Mouse (Mus musculus): ENCODE results near the gene Clec2d. TPM values are rescaled to one million over a fixed set of nuclear protein-coding genes. Genes with fewer than 3 reads are reported as not detected.
"Not testable (repeated sequence)": the region's sequence is repeated elsewhere in the genome, so short reads cannot be mapped to it uniquely, and the experiment has no call there.

Clec2d gene
- polyA plus RNA-seq, 1 experiment = 2.1 TPM

DNA sequence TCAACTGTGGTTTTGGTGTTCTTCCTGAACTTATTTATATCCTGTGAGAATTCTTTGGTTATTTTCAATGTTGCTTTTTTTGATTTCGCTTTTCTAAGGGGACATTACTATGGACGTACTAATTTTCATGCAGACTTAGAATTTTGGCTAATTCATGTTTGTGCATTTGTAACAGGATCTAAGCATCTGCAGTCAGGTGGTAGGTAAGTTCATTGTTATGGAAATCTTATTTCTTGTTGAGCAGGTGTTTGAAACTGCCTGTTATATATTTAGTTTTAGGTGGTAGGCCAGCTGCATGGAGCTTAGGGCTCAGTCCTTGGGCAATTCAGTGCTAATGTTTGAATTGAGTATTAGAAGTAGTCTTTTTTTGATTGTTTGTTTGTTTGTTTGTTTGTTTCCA, 13.0 kb downstream of the Clec2d start:
- TF ChIP-seq CTCF (IDR thresholded peaks at IDR 0.05; ENCODE audit: borderline replicate concordance, extremely low read depth, insufficient read depth, insufficient read length) (no peak), POLR2A (IDR thresholded peaks at IDR 0.05; ENCODE audit: borderline replicate concordance, extremely low read depth, insufficient read depth, insufficient read length, poor library complexity, severe bottlenecking) (no peak)
- DNase-seq (ENCODE audit: low read depth) = no peak

GRCm38 (mm10) chr6:129200066-129200465, 19.7 kb downstream of the Clec2d start:
- DNase-seq (ENCODE audit: low read depth) = not testable (repeated sequence)

DNA sequence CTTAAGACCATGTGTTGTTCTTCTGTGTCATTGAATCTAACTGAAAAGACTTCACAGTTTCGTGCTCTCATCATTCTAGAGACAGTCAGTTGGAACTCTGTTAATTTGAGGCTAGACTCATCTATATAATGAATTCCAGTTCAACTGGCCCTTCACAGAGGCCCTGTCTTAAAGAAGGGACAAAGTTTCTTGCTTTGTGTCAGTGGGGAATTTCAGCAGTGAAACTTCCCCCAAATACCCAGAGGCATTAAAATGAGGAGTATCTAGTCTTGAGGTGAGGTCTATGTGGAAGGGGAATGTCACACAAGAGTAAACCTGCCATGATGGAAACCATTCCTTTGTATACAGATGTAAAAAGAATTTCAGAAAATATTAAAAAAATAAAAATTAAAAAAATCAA, 21.9 kb downstream of the Clec2d start:
- DNase-seq (ENCODE audit: low read depth) = no peak
- TF ChIP-seq POLR2A (IDR thresholded peaks at IDR 0.05; ENCODE audit: borderline replicate concordance, extremely low read depth, insufficient read depth, insufficient read length, poor library complexity, severe bottlenecking) (no peak), CTCF (IDR thresholded peaks at IDR 0.05; ENCODE audit: borderline replicate concordance, extremely low read depth, insufficient read depth, insufficient read length) (no peak)

- TF ChIP-seq POLR2A (IDR thresholded peaks at IDR 0.05; ENCODE audit: borderline replicate concordance, extremely low read depth, insufficient read depth, insufficient read length, poor library complexity, severe bottlenecking) (no peak), CTCF (IDR thresholded peaks at IDR 0.05; ENCODE audit: borderline replicate concordance, extremely low read depth, insufficient read depth, insufficient read length) (no peak)
- DNase-seq (ENCODE audit: low read depth) = no peak
Observed at GRCm38 (mm10) chr6:129204342-129204741, 23.9 kb downstream of the Clec2d start.

- no peak for TF ChIP-seq POLR2A (IDR thresholded peaks at IDR 0.05; ENCODE audit: borderline replicate concordance, extremely low read depth, insufficient read depth, insufficient read length, poor library complexity, severe bottlenecking)
- no peak for DNase-seq (ENCODE audit: low read depth)
Observed at GRCm38 (mm10) chr6:129204838-129205237, 24.4 kb downstream of the Clec2d start.

DNA sequence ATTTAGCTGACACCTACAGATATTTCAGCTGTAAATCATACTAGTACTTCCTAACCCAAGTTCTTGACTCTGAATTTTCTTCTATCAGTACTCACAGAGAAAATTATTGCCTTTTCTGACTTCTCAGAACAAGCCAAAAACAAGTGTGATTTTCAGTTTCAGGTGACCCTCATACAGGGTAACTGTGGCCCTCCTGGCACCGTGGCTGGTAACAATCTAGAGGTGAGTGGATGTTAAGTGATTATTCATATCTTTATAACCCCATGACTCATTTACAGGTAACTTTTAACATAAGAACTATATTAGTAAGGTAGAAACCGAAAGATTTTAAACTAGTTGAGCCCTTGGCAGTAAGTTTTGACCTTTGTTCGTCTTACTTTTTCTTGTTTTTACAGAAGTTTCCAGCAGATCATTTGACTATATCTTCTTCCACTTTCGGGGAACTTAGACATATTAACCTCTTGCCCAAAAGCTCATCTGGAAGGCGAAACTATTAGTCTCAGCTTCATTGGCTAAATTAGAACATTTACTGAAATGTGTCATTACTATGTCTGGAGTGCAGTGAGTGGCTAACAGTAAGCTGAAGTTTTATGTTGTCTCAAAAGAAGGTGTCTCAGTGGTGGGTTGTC, 28.6 kb downstream of the Clec2d start:
- DNase-seq (ENCODE audit: low read depth) = no peak
- TF ChIP-seq CTCF (IDR thresholded peaks at IDR 0.05; ENCODE audit: borderline replicate concordance, extremely low read depth, insufficient read depth, insufficient read length) = no peak
- no peak for TF ChIP-seq POLR2A (IDR thresholded peaks at IDR 0.05; ENCODE audit: borderline replicate concordance, extremely low read depth, insufficient read depth, insufficient read length, poor library complexity, severe bottlenecking)

DNA sequence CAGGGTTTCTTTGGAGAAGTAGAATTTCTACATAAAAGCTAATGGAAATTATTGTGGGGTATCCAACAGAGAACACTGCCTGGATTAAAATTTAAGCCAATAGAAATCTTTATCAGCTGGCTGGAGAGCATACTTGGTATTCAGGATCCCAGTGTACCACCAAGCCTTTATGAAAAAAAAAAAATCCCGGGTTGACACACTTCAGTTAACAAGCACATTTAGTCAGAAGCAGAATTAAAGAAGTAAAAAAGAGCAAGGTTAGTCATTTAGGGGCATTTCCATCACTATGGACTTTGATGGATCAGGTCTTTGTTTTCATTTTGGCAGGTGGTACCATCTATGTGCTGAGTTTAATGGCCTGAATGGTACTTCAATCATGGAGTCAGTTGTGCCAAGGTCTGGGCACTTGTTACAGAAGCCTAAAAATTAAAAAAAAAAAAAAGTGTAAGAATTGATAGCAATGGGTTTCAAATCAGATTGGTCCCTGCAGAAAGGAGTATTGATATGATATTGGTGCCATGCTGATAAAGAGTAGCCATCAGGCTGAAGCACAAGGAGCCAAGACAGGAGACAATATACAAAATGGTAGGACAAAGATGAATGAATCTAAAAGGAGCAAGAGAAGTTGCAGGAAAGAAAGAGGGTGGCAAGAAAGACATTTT, 29.5 kb downstream of the Clec2d start:
- TF ChIP-seq CTCF (IDR thresholded peaks at IDR 0.05; ENCODE audit: borderline replicate concordance, extremely low read depth, insufficient read depth, insufficient read length) (no peak), POLR2A (IDR thresholded peaks at IDR 0.05; ENCODE audit: borderline replicate concordance, extremely low read depth, insufficient read depth, insufficient read length, poor library complexity, severe bottlenecking) (no peak)
- no peak for DNase-seq (ENCODE audit: low read depth)

DNA sequence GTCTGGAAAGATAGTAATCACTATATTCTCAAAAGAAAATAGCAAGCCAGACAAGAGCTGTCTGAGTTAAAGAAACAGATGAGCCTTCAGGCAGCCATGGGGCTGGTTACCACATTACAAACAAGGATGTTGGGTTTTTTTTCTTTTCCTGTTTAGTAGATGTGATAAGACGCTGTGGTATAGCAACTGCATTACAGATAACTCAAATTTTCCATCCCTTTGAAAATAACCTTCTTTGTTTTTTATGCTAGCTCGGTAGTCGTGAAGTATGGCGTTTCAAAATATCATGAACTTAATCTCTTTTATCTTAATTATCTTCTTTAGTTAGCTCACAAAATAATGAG, 30.0 kb downstream of the Clec2d start:
- TF ChIP-seq POLR2A (IDR thresholded peaks at IDR 0.05; ENCODE audit: borderline replicate concordance, extremely low read depth, insufficient read depth, insufficient read length, poor library complexity, severe bottlenecking) = no peak
- DNase-seq (ENCODE audit: low read depth) = no peak

GRCm38 (mm10) chr6:129212421-129213195, 32.2 kb downstream of the Clec2d start:
- no peak for DNase-seq (ENCODE audit: low read depth)
- TF ChIP-seq CTCF (IDR thresholded peaks at IDR 0.05; ENCODE audit: borderline replicate concordance, extremely low read depth, insufficient read depth, insufficient read length) (no peak), POLR2A (IDR thresholded peaks at IDR 0.05; ENCODE audit: borderline replicate concordance, extremely low read depth, insufficient read depth, insufficient read length, poor library complexity, severe bottlenecking) (no peak)

GRCm38 (mm10) chr6:129213497-129213896, 33.1 kb downstream of the Clec2d start:
- no peak for TF ChIP-seq POLR2A (IDR thresholded peaks at IDR 0.05; ENCODE audit: borderline replicate concordance, extremely low read depth, insufficient read depth, insufficient read length, poor library complexity, severe bottlenecking)
- TF ChIP-seq CTCF (IDR thresholded peaks at IDR 0.05; ENCODE audit: borderline replicate concordance, extremely low read depth, insufficient read depth, insufficient read length) = no peak
- no peak for DNase-seq (ENCODE audit: low read depth)

DNA sequence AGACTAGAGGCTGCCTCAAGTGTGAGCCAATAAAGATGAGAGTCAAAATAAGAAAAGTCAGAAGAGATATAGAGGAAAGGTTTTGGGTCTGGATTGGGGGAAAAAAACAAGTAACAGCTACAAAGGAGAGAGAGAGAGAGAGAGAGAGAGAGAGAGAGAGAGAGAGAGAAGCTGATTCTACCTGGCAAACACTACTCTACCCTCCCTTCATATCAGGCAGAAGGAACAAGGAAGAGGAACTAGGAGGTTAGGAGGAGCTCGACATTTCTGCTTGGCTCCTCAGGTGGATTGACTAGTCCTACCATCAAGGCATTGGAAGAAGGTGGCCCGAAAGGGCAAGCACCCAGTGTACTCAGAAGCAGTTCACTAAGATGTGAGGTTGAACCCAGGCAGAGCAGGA, 33.8 kb downstream of the Clec2d start:
- TF ChIP-seq CTCF (IDR thresholded peaks at IDR 0.05; ENCODE audit: borderline replicate concordance, extremely low read depth, insufficient read depth, insufficient read length) (no peak), POLR2A (IDR thresholded peaks at IDR 0.05; ENCODE audit: borderline replicate concordance, extremely low read depth, insufficient read depth, insufficient read length, poor library complexity, severe bottlenecking) (no peak)
- DNase-seq (ENCODE audit: low read depth) = no peak

DNA sequence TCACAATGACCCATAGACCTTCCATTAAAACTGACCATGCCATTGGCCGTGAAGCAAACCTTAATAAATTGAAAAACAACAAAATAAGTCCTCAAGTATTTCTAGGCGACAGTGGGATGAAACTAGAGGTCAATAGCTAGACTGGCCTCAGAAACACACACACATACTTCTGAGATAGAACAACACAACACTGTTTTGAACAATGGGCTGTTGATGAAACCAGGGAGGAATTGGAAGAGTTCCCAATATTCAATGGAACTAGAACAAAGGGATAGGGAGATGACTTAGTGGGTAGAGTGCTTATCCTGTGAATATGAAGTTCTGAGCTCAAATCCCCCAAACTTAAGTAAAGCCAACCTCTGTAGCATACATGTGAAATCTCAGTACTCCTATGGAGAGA, 34.6 kb downstream of the Clec2d start:
- TF ChIP-seq POLR2A (IDR thresholded peaks at IDR 0.05; ENCODE audit: borderline replicate concordance, extremely low read depth, insufficient read depth, insufficient read length, poor library complexity, severe bottlenecking) = no peak
- no peak for TF ChIP-seq CTCF (IDR thresholded peaks at IDR 0.05; ENCODE audit: borderline replicate concordance, extremely low read depth, insufficient read depth, insufficient read length)
- no peak for DNase-seq (ENCODE audit: low read depth)
